Mouse (Mus musculus) forebrain, embryonic 16.5 days (tissue): ENCODE results near the gene Nlrp10. TPM values are rescaled to one million over a fixed set of nuclear protein-coding genes. Genes with fewer than 3 reads are reported as not detected.

Experiments
- ATAC-seq: fragments of 200-750 bp; cut with Nextera tagmentation; 2 replicates; pipeline ENCODE4 v1.8.0; 2017; ENCODE audit warnings: mild to moderate bottlenecking, moderate library complexity
- H3K27ac ChIP-seq: fragments of 300-500 bp; sonication (generic); 2 replicates; pipeline ENCODE4 v1.5.1; 2014; ENCODE audit warnings: low read length, control low read depth
- H3K27me3 ChIP-seq: fragments of 300-500 bp; sonication (generic); replicated peaks from 2 replicates; pipeline ENCODE4 v1.6.1; 2014; ENCODE audit warnings: low read length; ENCODE audit not compliant: control insufficient read depth, insufficient read depth
- H3K36me3 ChIP-seq: fragments of 300-500 bp; sonication (generic); 2 replicates; pipeline ENCODE4 v1.6.1; 2014; ENCODE audit not compliant: control insufficient read depth, insufficient read depth
- H3K4me1 ChIP-seq: fragments of 300-500 bp; sonication (generic); replicated peaks from 2 replicates; pipeline ENCODE4 v1.6.1; 2014; ENCODE audit warnings: low read length; ENCODE audit not compliant: control insufficient read depth, insufficient read depth
- H3K4me2 ChIP-seq: fragments of 300-500 bp; sonication (generic); 2 replicates; pipeline ENCODE4 v1.6.1; 2014; ENCODE audit warnings: mild to moderate bottlenecking, low read length, control low read depth
- H3K4me3 ChIP-seq: fragments of 300-500 bp; sonication (generic); replicated peaks from 2 replicates; pipeline ENCODE4 v1.5.1; 2014; ENCODE audit warnings: mild to moderate bottlenecking, low read length, control low read depth
- H3K9ac ChIP-seq: fragments of 300-500 bp; sonication (generic); replicated peaks from 2 replicates; pipeline ENCODE4 v1.6.1; 2014; ENCODE audit warnings: low read depth, low read length, control low read depth
- H3K9me3 ChIP-seq: fragments of 300-500 bp; sonication (generic); 2 replicates; pipeline ENCODE4 v1.6.1; 2016; ENCODE audit warnings: low read length; ENCODE audit not compliant: control insufficient read depth
- WGBS: fragments of 180-500 bp; shearing (Covaris S2); extraction: QIAGEN DNeasy Blood & Tissue Kit; methylation state at CpG from one replicate; pipeline ENCODE4 v1.1.7; 2014; 5-methylcytosine and 5-hydroxymethylcytosine counted together
- polyA plus RNA-seq: library from polyadenylated mRNA; unstranded; fragments of >200 nt; fragmentation: Nextera tagmentation; extraction: Ambion mirVana; gene quantifications from 2 replicates; pipeline ENCODE4 v1.2.1, GENCODE M21; 2015

The Nlrp10 gene
- not detected in 2 replicates for polyA plus RNA-seq

- no peak within 1 kb of the TSS for H3K4me3 ChIP-seq
- H3K9me3 ChIP-seq = no peaks in the 10 kb centered on the region
- H3K9ac ChIP-seq = no peak within 1 kb of the TSS
- no peak within 1 kb of the TSS for H3K4me2 ChIP-seq
- H3K27me3 ChIP-seq = no peaks in the 10 kb centered on the region
- peaks cover under 1% of the 10 kb centered on the region for H3K4me1 ChIP-seq
- whole genome bisulfite sequencing = 75% methylated on average over 6 of the region's 6 CpGs
- no peak within 1 kb of the TSS for H3K27ac ChIP-seq
- H3K36me3 ChIP-seq = no peaks in the 10 kb centered on the region
- ATAC-seq = no peak
These were observed at the start of gene Nlrp10 for GRCm38 (mm10) chr7:108929726-108930393. Nlrp10 (minus strand) TSS chr7:108930178.

GRCm38 (mm10) chr7:108972273-108972672 lies 42.3 kb upstream of the Nlrp10 start:
- ATAC-seq = peak; percentile 70
- Histone ChIP-seq H3K4me2 (no peak overlapping the region; the same call in 1 of the 2 replicates), H3K27ac (no peak overlapping the region), H3K9ac (no peak overlapping the region), H3K36me3 (no peaks in the 10 kb centered on the region), H3K4me1 (peaks cover 11% of the 10 kb centered on the region), H3K27me3 (no peaks in the 10 kb centered on the region), H3K4me3 (no peak overlapping the region), H3K9me3 (no peaks in the 10 kb centered on the region)
- 23% methylated on average over 6 of the region's 6 CpGs for WGBS

DNA sequence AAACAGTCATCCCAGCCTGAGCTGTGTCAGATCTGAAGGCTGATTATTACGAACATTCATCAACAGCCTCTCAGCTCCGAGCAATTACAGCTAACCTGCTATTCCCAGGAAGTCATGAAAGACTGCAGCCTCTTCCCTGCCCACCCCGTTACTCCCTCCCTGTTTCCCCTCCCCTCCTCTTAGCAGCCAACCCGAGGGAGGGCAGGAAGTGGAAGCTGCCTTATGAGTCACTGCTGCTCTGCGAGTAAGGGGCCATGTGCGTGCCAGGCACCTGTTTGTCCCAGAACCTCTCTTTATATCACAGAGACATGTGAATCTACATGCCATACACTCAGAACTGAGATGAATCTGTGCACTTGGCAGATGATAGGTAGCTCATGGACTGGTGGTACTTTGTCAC lies 38.2 kb upstream of the Nlrp10 start:
- no peak overlapping the region for H3K4me3 ChIP-seq
- H3K4me2 ChIP-seq = no peak overlapping the region
- WGBS = 40% methylated on average over 6 of the region's 6 CpGs
- H3K9me3 ChIP-seq = no peaks in the 10 kb centered on the region
- peak; percentile 16; the same call in 1 of the 2 replicates for ATAC-seq
- no peaks in the 10 kb centered on the region for H3K27me3 ChIP-seq
- H3K9ac ChIP-seq = no peak overlapping the region
- no peak overlapping the region for H3K27ac ChIP-seq
- H3K4me1 ChIP-seq = peaks cover 11% of the 10 kb centered on the region
- H3K36me3 ChIP-seq = no peaks in the 10 kb centered on the region

- H3K9ac ChIP-seq = no peak overlapping the region
- WGBS = 27% methylated on average over 7 of the region's 7 CpGs
- no peak overlapping the region for H3K4me3 ChIP-seq
- no peaks in the 10 kb centered on the region for H3K36me3 ChIP-seq
- peaks cover under 1% of the 10 kb centered on the region for H3K4me1 ChIP-seq
- ATAC-seq = peak; percentile 77
- no peak overlapping the region for H3K27ac ChIP-seq
- H3K4me2 ChIP-seq = no peak overlapping the region
- no peaks in the 10 kb centered on the region for H3K9me3 ChIP-seq
- H3K27me3 ChIP-seq = no peaks in the 10 kb centered on the region
These were observed 36.9 kb upstream of the Nlrp10 start for GRCm38 (mm10) chr7:108966742-108967362.

GRCm38 (mm10) chr7:108965968-108966367 lies 36.0 kb upstream of the Nlrp10 start:
- 26% methylated on average over 2 of the region's 2 CpGs for WGBS
- H3K27me3 ChIP-seq = no peaks in the 10 kb centered on the region
- no peaks in the 10 kb centered on the region for H3K4me1 ChIP-seq
- H3K36me3 ChIP-seq = no peaks in the 10 kb centered on the region
- H3K4me3 ChIP-seq = no peak overlapping the region
- no peak overlapping the region for H3K9ac ChIP-seq
- no peak overlapping the region for H3K27ac ChIP-seq
- no peak for ATAC-seq
- H3K9me3 ChIP-seq = no peaks in the 10 kb centered on the region
- H3K4me2 ChIP-seq = no peak overlapping the region

- peaks cover 6% of the 10 kb centered on the region; the same call in 1 of the 2 replicates for H3K27me3 ChIP-seq
- no peaks in the 10 kb centered on the region for H3K9me3 ChIP-seq
- H3K27ac ChIP-seq = no peak overlapping the region
- no peaks in the 10 kb centered on the region for H3K4me1 ChIP-seq
- H3K36me3 ChIP-seq = no peaks in the 10 kb centered on the region
- no peak overlapping the region for H3K9ac ChIP-seq
- H3K4me3 ChIP-seq = no peak overlapping the region
- H3K4me2 ChIP-seq = no peak overlapping the region
- 65% methylated on average over 2 of the region's 2 CpGs for WGBS
- ATAC-seq = no peak
These were observed 27.8 kb upstream of the Nlrp10 start for GRCm38 (mm10) chr7:108957734-108958133.

DNA sequence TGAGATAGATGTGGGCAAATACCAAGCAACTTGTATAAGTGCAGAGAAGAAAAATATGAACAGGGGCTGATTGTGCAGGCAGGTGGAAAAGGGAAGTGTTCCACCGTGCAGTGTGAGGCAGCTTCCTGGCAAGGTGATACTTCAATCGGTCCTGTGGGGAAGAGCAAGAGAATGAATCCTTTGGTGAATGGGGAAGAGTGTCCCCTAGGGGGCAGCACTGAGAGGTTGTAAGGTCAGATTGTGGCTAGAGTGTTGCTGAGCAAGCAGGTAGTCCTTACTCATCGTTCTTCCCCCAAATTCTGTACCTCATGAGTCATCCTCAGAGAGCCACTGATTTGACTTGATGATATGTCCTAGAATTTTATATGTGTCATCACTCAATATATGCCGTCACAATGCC lies 24.2 kb upstream of the Nlrp10 start:
- WGBS = 58% methylated on average over 4 of the region's 4 CpGs
- H3K27me3 ChIP-seq = peaks cover 27% of the 10 kb centered on the region
- H3K4me2 ChIP-seq = no peak overlapping the region
- no peaks in the 10 kb centered on the region for H3K9me3 ChIP-seq
- H3K4me1 ChIP-seq = peaks cover 12% of the 10 kb centered on the region
- H3K27ac ChIP-seq = no peak overlapping the region
- H3K4me3 ChIP-seq = no peak overlapping the region
- ATAC-seq = no peak
- no peaks in the 10 kb centered on the region for H3K36me3 ChIP-seq
- no peak overlapping the region for H3K9ac ChIP-seq

DNA sequence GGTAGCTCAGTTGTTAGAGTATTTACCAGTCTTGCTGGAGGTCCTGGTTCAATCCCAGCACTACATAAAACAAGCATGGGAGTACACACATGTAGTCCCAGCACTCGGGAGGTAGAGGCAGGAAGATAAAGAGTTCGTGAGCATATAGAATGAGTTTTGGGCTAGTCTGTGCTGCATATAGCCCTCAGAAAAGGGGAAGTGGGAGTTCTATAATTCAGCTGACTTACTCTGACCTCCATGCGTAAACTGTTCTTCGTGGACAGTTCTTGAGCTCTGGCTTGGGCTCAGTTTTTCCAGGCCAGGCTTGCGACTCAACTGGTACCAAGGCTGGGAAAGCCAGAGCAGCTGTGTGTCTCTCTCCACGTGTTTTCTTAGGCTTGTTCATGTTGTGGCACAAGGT lies 22.8 kb upstream of the Nlrp10 start:
- no peak overlapping the region for H3K27ac ChIP-seq
- WGBS = 86% methylated on average over 6 of the region's 6 CpGs
- H3K4me1 ChIP-seq = peaks cover 12% of the 10 kb centered on the region
- H3K4me3 ChIP-seq = no peak overlapping the region
- no peak for ATAC-seq
- H3K27me3 ChIP-seq = peaks cover 27% of the 10 kb centered on the region
- H3K4me2 ChIP-seq = no peak overlapping the region
- no peaks in the 10 kb centered on the region for H3K9me3 ChIP-seq
- H3K9ac ChIP-seq = no peak overlapping the region
- no peaks in the 10 kb centered on the region for H3K36me3 ChIP-seq

- Histone ChIP-seq H3K9me3 (no peaks in the 10 kb centered on the region), H3K4me1 (peaks cover 12% of the 10 kb centered on the region), H3K4me3 (peak overlapping the region; percentile 78), H3K27me3 (peaks cover 27% of the 10 kb centered on the region), H3K36me3 (no peaks in the 10 kb centered on the region; the same call in 1 of the 2 replicates), H3K4me2 (peak overlapping the region; percentile 86), H3K27ac (peak overlapping the region; percentile 66), H3K9ac (peak overlapping the region; percentile 76)
- ATAC-seq = peak; percentile 42
- under 1% methylated on average over 52 of the region's 52 CpGs for WGBS
These were observed 20.9 kb upstream of the Nlrp10 start for GRCm38 (mm10) chr7:108950762-108951331.
